ENCODE assay signal across 11 mouse cellular contexts in genomic region chr8:70904532-70904931, GRCm38 (mm10). TPM values are rescaled to one million over a fixed set of nuclear protein-coding genes. Genes with fewer than 3 reads are reported as not detected.
DNase-seq lines count a peak whose midpoint lies in the region; ATAC-seq and TF ChIP-seq lines count a peak whose summit lies in the region.
"Had no signal": no experiment of that assay in that cellular context is flagged by ENCODE, and none has a peak within 500 bp of the region (broad histone marks: within the 10 kb centered on the region; RNA-seq: fewer than 3 reads in every experiment).

No protein-coding gene starts in this region.

- 65% methylated on average over 4 of the region's 4 CpGs for WGBS in liver, adult 2 months
- 21% methylated on average over 4 of the region's 4 CpGs for WGBS in liver, embryonic 16.5 days (ENCODE audit: insufficient replicate concordance)

- peak; percentile 55 to 56 for ATAC-seq in hematopoietic stem cell, adult 5-6 weeks (replicated peaks in 1 of 2; ENCODE audit: insufficient read depth in 1 of 2, low FRiP score in 2 of 2, low TSS enrichment in 1 of 2, low read depth in 1 of 2, poor library complexity in 2 of 2, severe bottlenecking in 2 of 2)
- ATAC-seq in liver, embryonic 16.5 days (ENCODE audit: low read depth), result no peak
- peak; percentile 20; the same call in 1 of the 2 replicates for ATAC-seq in neutrophil, adult 5-6 weeks (ENCODE audit: extremely low read depth, insufficient number of reproducible peaks, low FRiP score, poor library complexity, severe bottlenecking)

- H3K36me3 ChIP-seq in liver, adult 2 months (ENCODE audit: control insufficient read depth, insufficient read depth, low read length), result no peaks in the 10 kb centered on the region
- H3K36me3 ChIP-seq in liver, embryonic 16.5 days (ENCODE audit: control insufficient read depth, insufficient read depth), result no peaks in the 10 kb centered on the region
- H3K36me3 ChIP-seq: forebrain, embryonic 15.5 days had no signal

- peak; percentile 58 for DNase-seq in liver, adult 2 months (ENCODE audit: extremely low read depth, low read depth, low spot score)
- no peak for DNase-seq in liver
- no peak for DNase-seq in spleen, adult 18-20 months
- no peak for DNase-seq in Muller cell, postnatal 12 days (ENCODE audit: inconsistent ontology term)
- DNase-seq: cerebellum, postnatal 36 days; right cerebral cortex, postnatal 4 days had no signal

- H3K9me3 ChIP-seq in liver, embryonic 16.5 days (replicated peaks; ENCODE audit: control insufficient read depth, low read length), result no peaks in the 10 kb centered on the region
- H3K9me3 ChIP-seq: forebrain, embryonic 15.5 days; limb, embryonic 10.5 days had no signal

- H3K4me1 ChIP-seq in liver, adult 2 months (ENCODE audit: control insufficient read depth, insufficient read depth, low read length), result peaks cover 6% of the 10 kb centered on the region; the same call in 1 of the 2 replicates
- peaks cover 20% of the 10 kb centered on the region for H3K4me1 ChIP-seq in liver, embryonic 16.5 days (ENCODE audit: control insufficient read depth, low read depth, low read length)

- TF ChIP-seq CTCF in liver, adult 2 months (IDR thresholded peaks at IDR 0.05; ENCODE audit: low read depth, low read length), result no peak

- no peaks in the 10 kb centered on the region for H3K27me3 ChIP-seq in liver, adult 2 months (ENCODE audit: control insufficient read depth, insufficient read depth, low read length)
- no peaks in the 10 kb centered on the region for H3K27me3 ChIP-seq in liver, embryonic 16.5 days (ENCODE audit: control insufficient read depth, insufficient read depth, low read depth, low read length)

- H3K27ac ChIP-seq in liver, adult 2 months (replicated peaks; ENCODE audit: insufficient read depth, low read depth, low read length), result no peak overlapping the region
- peak overlapping the region; percentile 75; the same call in 1 of the 2 replicates for H3K27ac ChIP-seq in liver, embryonic 16.5 days (ENCODE audit: low read length)

- no peak overlapping the region for H3K4me2 ChIP-seq in liver, embryonic 16.5 days (ENCODE audit: low read depth, low read length)

- TF ChIP-seq POLR2A in liver, adult 2 months (IDR thresholded peaks at IDR 0.05; ENCODE audit: extremely low read depth, insufficient read depth, low read length), result no peak

- no peak overlapping the region for H3K4me3 ChIP-seq in liver, adult 2 months (ENCODE audit: insufficient read depth, low read depth, low read length)
- H3K4me3 ChIP-seq in liver, embryonic 16.5 days (ENCODE audit: low read depth, low read length), result no peak overlapping the region

- no peaks in the 10 kb centered on the region for H3K79me2 ChIP-seq in liver, adult 2 months (ENCODE audit: control insufficient read depth, insufficient read depth, low read length)

- H3K9ac ChIP-seq in liver, adult 2 months (ENCODE audit: low read depth, low read length), result no peak overlapping the region
- no peak overlapping the region for H3K9ac ChIP-seq in liver, embryonic 16.5 days (ENCODE audit: low read depth, low read length)

RNA-seq across cellular contexts. Expression of gene Map1s, which starts 1.2 kb away (rescaled TPM):
- 1.8 and 3.0 TPM in 2 replicates for total RNA-seq in liver, adult 2 months (2014; rRNA removed)
- 4.6 and 8.7 TPM in 2 replicates for polyA plus RNA-seq in liver, adult 2 months (2012; rRNA removed)
- total RNA-seq in hematopoietic stem cell, adult 5-6 weeks (2017), result 11.9 and 13.0 TPM in 2 replicates
- polyA plus RNA-seq in liver, embryonic 16.5 days (2015; fragmentation: Nextera tagmentation; extraction: Ambion mirVana), result 12.1 and 14.4 TPM in 2 replicates
- total RNA-seq in neutrophil, adult 5-6 weeks (2017), result 11.9 and 13.5 TPM in 2 replicates

RNA-seq across cellular contexts. Expression of gene Rpl18a, which starts 7.3 kb away (rescaled TPM):
- 318 and 506 TPM in 2 replicates for total RNA-seq in liver, adult 2 months (2014; rRNA removed)
- 1,953 and 2,350 TPM in 2 replicates for polyA plus RNA-seq in liver, adult 2 months (2012; rRNA removed)
- 2,300 and 3,111 TPM in 2 replicates for total RNA-seq in hematopoietic stem cell, adult 5-6 weeks (2017)
- polyA plus RNA-seq in liver, embryonic 16.5 days (2015; fragmentation: Nextera tagmentation; extraction: Ambion mirVana), result 2,028 and 2,149 TPM in 2 replicates
- 1,826 and 2,087 TPM in 2 replicates for total RNA-seq in neutrophil, adult 5-6 weeks (2017)

RNA-seq across cellular contexts. Expression of gene Slc5a5, which starts 12.0 kb away (rescaled TPM):
- total RNA-seq in liver, adult 2 months (2014; rRNA removed), result not detected in 2 replicates
- polyA plus RNA-seq in liver, adult 2 months (2012; rRNA removed), result not detected in 2 replicates
- total RNA-seq in hematopoietic stem cell, adult 5-6 weeks (2017), result not detected in 2 replicates
- polyA plus RNA-seq in liver, embryonic 16.5 days (2015; fragmentation: Nextera tagmentation; extraction: Ambion mirVana), result 0.11 TPM in 1 of 2 replicates, not detected in the other
- total RNA-seq in neutrophil, adult 5-6 weeks (2017), result not detected in 2 replicates

RNA-seq across cellular contexts. Expression of gene Ccdc124, which starts 30.8 kb away (rescaled TPM):
- total RNA-seq in liver, adult 2 months (2014; rRNA removed), result 17.2 and 22.1 TPM in 2 replicates
- 34.0 and 34.4 TPM in 2 replicates for polyA plus RNA-seq in liver, adult 2 months (2012; rRNA removed)
- 18.0 and 20.1 TPM in 2 replicates for total RNA-seq in hematopoietic stem cell, adult 5-6 weeks (2017)
- 42.5 and 43.1 TPM in 2 replicates for polyA plus RNA-seq in liver, embryonic 16.5 days (2015; fragmentation: Nextera tagmentation; extraction: Ambion mirVana)
- total RNA-seq in neutrophil, adult 5-6 weeks (2017), result 20.0 and 26.8 TPM in 2 replicates

RNA-seq across cellular contexts. Expression of gene Kcnn1, which starts 41.5 kb away (rescaled TPM):
- total RNA-seq in liver, adult 2 months (2014; rRNA removed), result 6.2 and 6.4 TPM in 2 replicates
- 8.4 and 10.6 TPM in 2 replicates for polyA plus RNA-seq in liver, adult 2 months (2012; rRNA removed)
- 0.56 and 1.5 TPM in 2 replicates for total RNA-seq in hematopoietic stem cell, adult 5-6 weeks (2017)
- 0.20 and 0.46 TPM in 2 replicates for polyA plus RNA-seq in liver, embryonic 16.5 days (2015; fragmentation: Nextera tagmentation; extraction: Ambion mirVana)
- not detected in 2 replicates for total RNA-seq in neutrophil, adult 5-6 weeks (2017)
